Mouse (Mus musculus): Measurements from ENCODE around the gene Ovch2.
"Not testable (repeated sequence)": the region's sequence is repeated elsewhere in the genome, so short reads cannot be mapped to it uniquely, and the experiment has no call there.

DNA sequence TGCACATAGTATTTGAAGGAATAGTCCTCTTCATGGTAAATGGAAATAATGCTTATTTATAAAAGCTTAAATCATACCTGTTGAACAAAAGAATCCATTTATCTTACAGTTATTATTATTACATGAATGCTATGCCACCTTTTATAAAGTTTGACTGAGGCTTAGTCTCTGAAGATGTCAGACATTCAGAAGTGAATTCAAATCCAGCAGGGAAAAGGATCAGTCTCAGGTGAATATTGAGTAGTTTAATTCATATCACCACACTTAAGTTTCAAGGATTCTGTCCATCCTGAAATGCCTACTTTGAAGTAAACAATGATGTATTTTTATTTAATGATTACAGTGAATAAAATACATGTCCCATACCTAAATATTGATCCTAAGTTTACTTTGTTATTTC lies 24.4 kb upstream of the Ovch2 start, which contains the start of gene Olfr469:
- TF ChIP-seq CTCF (IDR thresholded peaks at IDR 0.05; ENCODE audit: extremely low read depth, insufficient read depth, insufficient read length, insufficient replicate concordance); POLR2A (IDR thresholded peaks at IDR 0.05; ENCODE audit: low read depth, low read length): not testable (repeated sequence)
